Mouse (Mus musculus) thymus, postnatal 36 days (tissue): ENCODE results near the gene Wwox.
A peak's percentile ranks its signal among the peaks of the same experiment; 100 is the strongest.

Experiments
- DNase-seq, 2 experiments: peaks; one replicate each; pipeline ENCODE4 v3.0.0; 2022; ENCODE audit warnings: mixed read lengths in 2 of 2

Gene Wwox

GRCm38 (mm10) chr8:114814769-114815736 lies 375.6 kb downstream of the Wwox start:
- DNase-seq = peak in 1 of 2 experiments; percentile 47

GRCm38 (mm10) chr8:114816343-114816742 lies 376.9 kb downstream of the Wwox start:
- DNase-seq = peak; percentile 46 to 56

DNA sequence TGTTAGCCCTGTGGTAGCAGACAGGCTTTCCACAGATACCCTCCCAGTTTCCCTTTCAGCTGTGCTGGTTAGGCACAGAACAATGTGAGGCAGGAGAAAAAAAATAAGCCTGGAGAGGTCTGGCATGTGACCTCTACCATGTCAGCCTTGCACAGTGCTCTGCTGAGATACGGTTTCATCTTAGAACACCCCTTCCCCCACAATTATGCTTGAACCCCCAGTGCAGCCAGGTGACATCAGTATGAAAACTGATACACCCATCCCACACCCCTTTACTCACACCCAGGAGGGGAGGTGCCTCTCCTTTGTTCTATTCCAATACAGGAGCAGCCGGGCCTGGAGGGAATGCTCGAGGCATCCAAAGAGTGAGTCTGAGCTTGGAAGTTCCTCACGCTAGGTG lies 377.5 kb downstream of the Wwox start:
- no peak for DNase-seq

DNA sequence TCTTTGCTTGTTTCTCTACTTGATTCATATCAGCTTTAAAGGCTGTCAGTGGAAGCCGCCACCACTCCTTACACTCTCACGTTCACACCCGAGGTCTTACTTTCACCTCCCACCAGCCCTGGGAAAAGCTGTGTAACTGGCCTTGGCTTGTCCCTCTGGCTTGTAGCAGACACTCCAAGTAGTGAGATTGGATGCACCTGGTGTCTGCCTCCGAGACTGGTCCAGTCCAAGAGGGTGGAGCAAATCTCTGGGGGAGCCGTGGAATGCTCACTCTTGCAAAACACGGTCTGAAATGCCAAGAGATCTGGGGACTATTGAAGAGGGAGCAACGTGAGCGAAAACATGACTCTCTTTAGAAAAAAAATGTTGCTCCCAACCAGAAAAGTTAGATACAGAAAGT lies 382.1 kb downstream of the Wwox start:
- DNase-seq = no peak

GRCm38 (mm10) chr8:114825460-114825859 lies 386.0 kb downstream of the Wwox start:
- DNase-seq = no peak

- DNase-seq = no peak
Observed at GRCm38 (mm10) chr8:114826991-114827390, 387.5 kb downstream of the Wwox start.

- DNase-seq = peak; percentile 60 to 72
Observed at GRCm38 (mm10) chr8:114827810-114828209, 388.4 kb downstream of the Wwox start.

DNA sequence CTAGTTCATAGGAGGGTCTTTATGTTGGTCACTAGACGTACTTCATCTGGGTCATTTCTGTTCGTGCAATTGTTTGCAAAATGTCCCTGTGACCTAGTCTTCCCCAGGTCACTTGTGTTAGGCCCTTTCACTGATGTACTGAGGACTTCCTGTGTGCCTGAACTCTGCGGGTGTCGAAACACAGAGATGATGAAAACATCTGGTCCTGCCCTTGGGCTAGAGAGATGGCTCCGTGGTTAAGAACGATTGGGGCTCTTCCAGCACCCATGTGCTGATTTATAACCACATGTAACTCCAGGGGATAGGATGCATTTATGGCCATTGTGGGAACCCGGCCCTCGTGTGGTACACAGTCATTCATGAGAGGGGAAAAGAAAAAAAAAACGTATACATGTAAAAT lies 392.1 kb downstream of the Wwox start:
- no peak for DNase-seq

- no peak for DNase-seq
Observed at GRCm38 (mm10) chr8:114832251-114832774, 392.9 kb downstream of the Wwox start.

DNA sequence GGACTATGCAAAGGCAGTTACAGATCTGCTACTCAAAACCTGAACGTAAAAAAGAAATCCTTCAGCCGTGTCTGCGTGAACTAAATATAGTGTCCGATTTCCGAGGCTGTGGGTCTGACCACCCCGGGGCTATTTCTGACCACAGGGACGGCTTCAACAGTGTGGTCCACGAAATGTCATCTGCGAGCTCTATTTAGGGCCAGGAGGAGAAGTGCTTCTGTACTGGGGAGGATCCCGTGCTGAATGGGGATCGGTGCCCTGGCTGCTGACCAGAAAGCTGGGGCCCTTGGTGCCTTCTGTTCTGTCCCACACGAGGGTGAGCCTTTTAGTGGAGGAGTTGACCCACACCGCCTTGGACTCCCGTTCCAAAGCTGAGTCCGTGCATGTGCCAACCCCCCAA lies 395.3 kb downstream of the Wwox start:
- DNase-seq = no peak

- peak; percentile 51 to 72 for DNase-seq
Observed at GRCm38 (mm10) chr8:114839998-114840397, 400.5 kb downstream of the Wwox start.

DNA sequence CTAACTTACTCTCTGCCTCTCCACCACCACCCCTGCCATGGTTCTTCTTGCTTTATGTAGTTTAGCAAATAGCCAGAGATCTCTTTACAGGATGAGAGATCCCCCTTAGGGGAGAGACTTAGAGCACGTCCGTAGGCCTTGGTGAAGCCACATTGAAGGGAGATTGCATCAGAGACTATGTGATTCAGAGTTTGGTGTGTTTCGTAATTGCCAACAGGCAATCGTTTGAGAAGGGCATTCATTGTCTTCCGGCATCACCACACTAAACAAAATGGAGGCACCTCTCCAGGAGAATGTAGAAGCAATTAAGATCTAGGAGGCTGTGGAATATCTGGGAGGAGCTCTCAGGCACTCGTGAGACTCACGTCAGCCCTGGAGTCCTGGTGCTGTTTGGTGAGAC lies 408.2 kb downstream of the Wwox start:
- DNase-seq = no peak

DNA sequence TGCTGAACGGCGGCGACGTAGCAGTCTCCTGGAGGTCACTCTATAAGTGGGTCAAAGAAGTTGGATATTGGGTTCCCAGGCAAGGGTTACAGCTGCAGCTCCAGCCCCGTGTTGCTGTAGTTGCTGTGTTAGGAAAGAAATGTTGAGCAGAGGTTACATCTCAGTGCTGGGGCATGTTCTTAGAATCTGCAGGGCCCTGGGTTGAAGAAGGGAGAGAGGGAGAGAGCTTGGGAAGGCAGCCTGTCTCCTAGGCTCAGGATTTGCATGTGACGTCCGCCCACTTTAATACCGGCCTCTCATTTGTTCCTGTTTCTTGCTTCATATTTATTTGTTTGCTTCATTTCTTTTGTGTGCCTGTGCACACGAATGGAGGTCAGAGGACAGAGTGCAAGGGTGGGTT lies 410.0 kb downstream of the Wwox start:
- no peak for DNase-seq

DNA sequence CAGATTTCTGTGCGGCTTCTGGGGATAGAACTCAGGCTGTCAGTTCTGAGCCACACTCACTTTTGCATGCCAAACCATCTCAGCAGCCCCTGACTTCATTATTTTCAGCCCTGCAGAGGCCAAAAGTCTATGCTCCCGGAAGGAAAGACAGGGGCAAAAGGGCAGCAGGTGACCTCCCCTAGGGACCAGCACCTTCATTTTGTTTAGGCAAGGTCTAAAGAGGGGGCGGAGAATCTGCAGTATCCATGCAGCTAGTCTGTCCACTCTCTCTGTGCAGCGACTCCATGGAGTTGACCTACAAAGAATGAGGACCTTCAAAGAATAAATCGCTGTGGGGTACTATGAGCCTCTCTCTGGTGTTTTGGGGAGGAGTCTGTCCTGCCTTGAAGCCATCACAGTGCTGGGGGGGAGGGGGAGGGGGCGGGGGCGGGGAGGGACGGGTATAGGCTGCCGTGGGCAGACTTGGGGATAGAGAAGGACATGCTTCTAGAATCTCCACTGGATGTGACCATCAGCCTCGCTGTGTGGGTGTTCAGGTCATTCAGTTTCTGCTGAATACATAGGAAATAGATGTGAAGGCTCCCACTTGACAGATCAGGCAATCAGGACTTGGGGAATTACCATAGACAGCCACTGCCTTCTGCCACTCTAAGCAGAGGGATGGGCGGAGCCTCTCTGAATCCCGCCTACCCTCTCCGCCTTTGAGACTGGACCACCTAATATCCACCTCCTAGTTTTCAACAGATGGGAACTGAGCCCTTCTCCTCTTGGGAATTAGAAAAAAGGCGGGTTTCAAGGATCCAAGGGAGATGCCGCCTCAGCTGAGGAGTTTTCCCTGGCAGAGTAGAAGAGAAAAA lies 410.8 kb downstream of the Wwox start:
- no peak for DNase-seq

GRCm38 (mm10) chr8:114853765-114854164 lies 414.3 kb downstream of the Wwox start:
- no peak for DNase-seq

DNA sequence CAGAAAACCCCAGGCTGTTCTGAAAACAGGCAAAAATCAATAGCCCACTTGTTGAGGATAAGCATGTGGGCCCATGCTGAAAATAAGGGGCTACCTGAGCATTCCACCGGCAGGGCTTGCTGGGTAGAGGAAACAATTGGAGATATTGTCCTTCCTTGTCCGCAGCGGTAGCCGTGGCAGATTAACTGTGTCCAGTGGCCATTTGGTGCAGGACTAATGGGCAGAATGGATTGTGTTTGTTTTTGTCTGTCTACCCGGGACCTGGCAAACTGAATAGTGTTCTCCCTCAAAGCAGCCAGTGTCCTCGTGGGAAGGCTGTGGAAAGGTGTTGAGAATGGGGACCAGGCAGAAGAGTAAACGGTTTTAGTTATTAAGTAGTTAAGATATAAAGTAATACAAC lies 416.4 kb downstream of the Wwox start:
- no peak for DNase-seq

GRCm38 (mm10) chr8:114865911-114866310 lies 426.5 kb downstream of the Wwox start:
- DNase-seq = no peak

GRCm38 (mm10) chr8:114869321-114869720 lies 429.9 kb downstream of the Wwox start:
- DNase-seq = no peak

DNA sequence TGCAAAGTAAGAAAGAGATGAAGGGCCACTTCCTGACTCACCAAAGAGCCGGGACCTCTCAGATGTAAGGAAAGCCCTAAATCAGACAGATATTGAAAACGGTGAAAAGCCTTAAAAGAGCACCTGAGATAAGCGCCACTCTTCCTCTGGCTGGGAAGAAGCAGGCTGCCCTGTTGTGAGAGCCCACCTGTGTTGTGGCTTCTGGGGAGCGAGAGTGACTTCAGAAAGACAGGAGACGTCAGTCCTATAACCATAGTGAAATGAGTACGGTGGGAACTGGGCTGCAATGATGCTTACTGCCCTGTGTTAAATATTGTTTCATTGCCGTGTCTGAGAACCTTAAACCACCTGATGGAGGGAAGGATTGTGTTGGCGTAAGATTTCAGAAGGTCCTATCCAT lies 431.0 kb downstream of the Wwox start:
- DNase-seq = peak in 1 of 2 experiments; percentile 53

- DNase-seq = no peak
Observed at GRCm38 (mm10) chr8:114872491-114872890, 433.0 kb downstream of the Wwox start.

- DNase-seq = no peak
Observed at GRCm38 (mm10) chr8:114875161-114875560, 435.7 kb downstream of the Wwox start.

DNA sequence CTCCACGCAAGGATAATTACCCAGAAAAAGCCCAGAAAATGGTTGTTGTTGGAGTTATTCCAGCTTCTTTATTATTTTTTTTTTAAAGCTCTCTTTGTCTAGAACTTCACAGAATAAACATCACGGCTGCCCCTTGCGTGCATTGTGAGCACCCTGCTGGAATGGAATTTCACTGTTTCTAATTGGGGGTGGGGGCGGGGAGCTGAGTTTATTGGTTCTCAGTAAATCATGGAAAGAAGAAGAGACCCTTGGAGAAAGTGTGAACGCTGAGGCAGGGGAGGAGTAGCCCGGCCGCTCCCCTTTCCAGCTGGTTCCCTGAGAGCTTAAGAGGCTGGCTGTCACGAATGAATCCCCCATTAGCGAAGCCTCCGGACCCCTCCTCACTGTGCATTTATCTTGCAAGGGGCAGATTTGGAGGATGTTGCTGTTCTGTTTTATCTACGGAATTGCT lies 436.7 kb downstream of the Wwox start:
- DNase-seq = no peak

GRCm38 (mm10) chr8:114876696-114877206 lies 437.3 kb downstream of the Wwox start:
- no peak for DNase-seq
